Mouse (Mus musculus) yolk sac, embryonic 10.5 days (tissue): ENCODE data around the gene Nrg4.
A peak's percentile ranks its signal among the peaks of the same experiment; 100 is the strongest.

Experiments
- DNase-seq: peaks from one replicate; pipeline ENCODE4 v3.0.0-alpha.2; 2017; ENCODE audit warnings: low spot score

Nrg4 gene

DNA sequence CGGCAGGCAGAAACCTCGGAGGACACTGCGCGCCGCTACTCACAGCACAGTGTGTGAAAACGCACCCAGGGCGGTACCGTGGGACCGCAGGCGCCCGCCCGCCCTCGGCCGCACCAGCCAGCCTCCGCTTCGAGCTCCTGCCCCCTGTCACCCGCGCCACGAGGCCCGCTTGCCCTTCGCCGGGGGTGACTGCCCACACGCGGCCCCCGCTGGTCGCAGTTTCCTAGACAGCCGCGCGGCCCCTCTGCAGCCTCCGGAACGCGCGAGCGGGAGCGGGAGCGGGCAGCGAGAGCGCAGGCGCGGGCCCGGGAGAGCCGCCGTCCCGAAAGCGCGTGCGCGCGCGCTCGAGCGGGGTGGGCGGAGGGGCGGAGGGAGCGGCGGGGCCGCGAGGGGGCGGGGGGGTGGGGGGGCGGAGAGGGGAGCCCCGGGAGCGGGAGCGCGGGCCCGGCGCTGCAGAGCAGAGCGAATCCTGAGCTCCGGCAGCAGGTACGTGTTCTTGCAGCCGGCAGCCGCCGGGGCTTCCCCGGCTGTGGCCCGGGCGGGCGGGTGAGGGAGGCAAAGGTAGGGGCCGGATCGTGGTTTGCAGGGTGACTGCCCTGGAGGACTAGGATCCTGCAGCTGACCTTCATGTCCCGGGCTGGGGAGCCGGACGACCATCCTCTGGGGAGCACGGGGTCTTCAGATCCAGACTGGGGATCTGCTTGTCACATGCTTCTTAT is at the start of gene Nrg4, which contains the start of gene Tmem266:
Gene Nrg4, minus strand, starts transcription at position 330 of the 719 bp plus-strand sequence.
Gene Tmem266, plus strand, starts transcription at position 399 of the 719 bp plus-strand sequence.
- peak; percentile 78 for DNase-seq

DNA sequence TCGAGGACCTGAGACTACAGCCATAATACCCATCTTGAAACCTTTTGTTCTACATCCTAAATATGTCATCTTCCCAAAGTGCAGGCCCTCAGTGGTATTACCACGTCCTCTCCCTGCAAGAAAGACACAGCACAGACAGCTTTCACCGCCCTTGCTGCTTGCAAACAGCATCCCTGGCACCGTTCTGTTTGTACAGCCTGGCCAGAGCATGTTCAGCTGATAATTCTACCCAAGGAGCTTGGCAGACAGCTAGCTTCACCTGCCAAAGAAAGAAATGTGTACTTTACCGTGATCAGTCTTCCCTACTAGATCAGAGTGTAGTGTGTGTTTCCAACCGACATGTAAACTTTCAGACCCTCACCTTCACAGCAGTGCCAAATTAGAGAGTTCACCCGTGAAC is 45.3 kb upstream of the Nrg4 start:
- DNase-seq, result no peak

DNA sequence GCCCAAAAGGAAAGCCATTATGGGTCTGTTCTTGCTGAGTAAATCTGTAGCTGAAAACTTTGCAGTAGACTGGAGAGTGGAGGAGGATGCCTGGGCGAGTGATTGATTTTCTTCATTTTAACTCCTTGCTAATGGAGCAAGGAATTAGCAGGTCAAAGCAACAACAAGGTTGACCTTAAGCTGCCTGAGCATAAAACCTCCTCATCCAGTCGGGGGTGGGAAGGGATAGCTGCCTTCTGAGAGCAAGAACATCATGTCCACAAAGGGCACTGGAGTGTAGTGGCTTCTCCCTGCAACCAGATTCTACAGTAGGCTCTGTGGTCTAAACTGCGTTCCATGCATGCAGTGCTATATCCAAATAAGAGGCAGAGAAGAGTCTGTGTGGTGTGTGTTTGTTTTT is 41.4 kb upstream of the Nrg4 start:
- DNase-seq, result no peak

DNA sequence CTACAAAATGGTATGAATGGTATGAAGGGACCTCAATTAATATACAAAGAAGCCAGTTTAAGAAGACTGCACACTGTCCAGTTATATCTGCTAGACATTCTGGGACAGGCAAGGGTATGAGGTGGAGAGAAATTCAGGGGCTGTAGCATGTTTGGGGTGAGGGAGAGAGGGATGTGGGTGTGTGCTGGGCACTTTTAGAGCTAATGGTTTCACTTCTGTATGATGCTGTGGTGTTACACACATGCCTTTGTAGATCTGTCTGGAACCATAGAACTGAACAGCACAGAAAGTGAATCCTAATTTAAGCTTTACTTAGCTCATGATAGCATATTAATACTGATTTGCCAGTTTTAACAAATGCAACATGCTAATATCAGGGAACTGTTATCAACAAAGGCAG is 37.1 kb upstream of the Nrg4 start:
- no peak for DNase-seq

DNA sequence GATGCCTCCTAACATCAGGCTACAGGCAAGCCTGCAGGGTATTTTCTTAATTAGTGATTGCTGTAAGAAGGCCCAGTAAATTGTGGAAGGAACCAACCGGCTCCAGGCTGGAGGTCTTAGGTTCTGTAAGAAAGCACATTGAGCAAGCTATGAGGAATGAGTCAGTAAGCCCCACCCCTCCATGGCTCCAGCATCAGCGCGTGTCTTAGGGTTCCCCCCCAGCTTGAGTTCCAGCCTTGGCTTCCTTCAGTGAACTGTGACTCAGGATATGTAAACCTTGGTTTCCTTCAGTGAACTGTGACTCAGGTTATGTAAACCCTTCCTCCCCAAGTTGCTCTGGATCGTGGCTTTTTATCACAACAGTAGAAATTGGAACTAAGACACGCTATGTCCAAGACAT is 35.3 kb upstream of the Nrg4 start:
- DNase-seq, result no peak

DNA sequence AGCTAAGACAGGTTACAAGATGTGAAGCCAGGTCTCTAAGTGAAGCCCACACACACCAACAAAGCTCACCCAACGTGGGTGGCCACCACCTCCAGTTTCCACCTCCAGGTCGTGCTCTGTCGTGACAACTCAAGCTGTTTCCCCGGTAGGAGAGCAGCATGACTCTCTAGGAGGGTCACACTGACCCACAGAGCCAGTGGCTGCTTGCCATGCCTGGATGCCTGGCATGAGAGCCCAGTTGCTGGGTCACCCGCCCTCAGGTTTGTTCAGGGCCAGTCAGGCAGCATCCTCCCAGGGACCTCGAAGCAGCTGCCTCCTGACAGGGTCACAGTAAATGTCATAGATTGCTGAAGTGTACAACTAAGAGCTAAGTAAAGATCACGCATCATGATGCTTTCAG is 34.2 kb upstream of the Nrg4 start:
- no peak for DNase-seq

DNA sequence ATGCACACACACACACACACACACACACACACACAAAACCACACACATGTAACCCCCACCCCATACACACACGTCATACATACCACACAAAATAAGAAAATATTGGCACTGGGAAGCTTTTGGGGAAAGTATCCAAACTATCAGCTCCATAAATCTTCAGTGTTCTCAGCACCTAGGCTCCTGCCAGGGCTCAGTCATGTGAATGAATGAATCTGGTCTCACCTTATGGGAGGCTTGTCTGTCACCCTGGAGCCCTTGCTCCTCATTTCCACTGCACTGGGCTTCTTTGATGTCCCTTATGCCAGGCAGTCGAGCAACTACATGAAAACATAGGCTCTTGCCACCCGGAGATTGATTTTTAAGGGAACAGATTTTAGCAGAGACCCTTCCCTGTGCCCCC is 33.7 kb upstream of the Nrg4 start:
- no peak for DNase-seq

DNA sequence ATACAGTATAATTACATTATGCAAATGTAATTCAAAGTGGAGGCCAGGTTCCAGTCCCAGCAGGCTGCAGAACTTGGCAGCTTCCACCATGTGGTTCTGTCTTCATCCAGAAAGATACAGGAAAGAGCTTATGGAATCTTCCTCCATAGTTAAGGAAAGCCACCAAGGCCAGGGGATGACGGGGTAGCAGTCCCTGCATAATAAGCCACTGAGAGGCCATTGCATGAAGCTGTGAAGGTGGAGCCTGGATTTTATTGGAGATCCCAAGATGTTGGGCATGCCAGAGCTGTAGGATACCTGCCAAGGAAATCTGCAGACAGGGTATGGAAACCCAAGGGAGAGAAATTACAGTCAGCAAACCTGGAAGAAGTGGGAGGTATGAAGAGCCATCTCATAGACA is 30.5 kb upstream of the Nrg4 start:
- no peak for DNase-seq

DNA sequence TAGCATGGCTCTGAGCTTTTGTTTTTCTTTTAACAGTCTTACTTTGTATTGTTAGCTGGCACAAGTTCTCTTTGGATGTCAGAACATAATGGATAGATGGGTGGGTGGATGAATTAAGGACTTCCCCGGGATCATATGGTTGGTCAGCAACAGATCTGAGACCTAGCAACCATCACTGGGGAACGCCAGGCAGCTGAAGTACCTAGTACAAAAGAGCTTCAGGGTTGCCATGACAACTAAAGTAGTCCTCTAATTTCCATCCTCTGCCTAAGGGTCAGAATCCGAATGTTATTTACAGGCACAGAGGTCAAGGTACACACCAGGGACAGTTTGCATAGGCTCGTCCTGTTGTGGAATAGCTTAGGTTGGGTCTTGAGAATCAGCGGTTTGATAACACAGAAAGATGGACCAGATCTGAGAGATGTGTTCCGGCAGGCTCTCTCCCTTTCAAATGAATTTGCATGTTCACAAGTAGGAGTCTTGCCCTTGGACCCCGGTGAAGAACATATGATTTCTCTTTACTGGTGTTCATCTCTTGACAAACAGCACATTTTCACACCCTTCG is 28.7 kb upstream of the Nrg4 start:
- no peak for DNase-seq

DNA sequence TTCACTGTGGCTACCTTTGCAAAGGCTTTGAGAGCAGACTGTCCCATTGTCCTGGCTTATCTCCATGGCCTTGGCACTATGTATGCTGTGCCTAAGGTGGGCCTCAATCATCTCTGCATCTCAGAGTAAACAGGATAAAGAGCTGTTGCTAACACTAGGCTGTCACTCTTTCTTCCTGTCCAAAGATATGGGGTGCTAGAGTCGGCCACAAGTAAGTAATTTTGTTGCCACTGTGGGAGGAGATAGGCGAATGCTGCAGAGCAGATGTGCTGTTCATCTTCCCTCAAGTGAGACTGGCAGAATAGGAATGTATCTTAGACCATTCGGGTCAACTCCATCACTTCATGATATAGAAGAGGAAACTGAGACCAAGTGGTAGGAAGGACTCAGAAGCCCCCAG is 28.0 kb upstream of the Nrg4 start:
- no peak for DNase-seq

DNA sequence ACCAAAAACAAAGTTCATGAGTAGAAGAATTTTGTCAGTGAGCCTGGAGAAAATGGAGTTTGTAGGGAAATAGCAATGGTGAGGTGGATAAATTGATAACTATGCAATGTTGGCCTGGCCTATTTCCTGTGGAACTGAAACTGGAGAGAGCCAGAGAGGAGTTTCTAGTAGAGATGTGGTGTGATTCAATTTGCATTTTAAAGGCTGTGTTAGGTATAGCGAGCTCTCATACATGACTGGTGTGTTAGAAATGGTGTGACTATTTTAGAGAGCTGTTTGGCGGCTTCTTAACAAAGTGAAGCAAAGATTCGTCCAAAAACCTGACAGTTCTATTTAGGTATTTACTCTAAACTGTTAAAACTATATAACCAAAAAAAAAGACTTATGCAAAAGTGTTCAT is 22.0 kb upstream of the Nrg4 start:
- DNase-seq, result no peak

DNA sequence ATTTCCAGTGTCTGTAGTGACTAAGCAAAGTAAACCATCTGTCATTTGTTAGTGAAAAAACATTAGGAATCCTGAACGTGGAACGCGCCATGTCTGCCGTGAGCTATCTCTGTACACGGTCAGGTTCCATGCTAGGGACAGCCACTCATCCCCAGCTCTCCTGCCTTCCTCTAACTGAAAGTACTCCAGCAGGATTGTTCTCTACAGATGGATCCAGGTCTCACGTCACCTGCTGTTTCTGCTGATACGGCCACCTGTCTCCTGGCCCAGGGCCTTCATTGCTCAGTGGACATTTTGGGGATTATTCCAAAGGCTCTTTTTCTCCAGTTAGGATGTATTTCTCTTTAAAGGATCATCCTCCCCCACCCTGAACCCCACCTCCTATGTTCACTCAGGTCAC is 18.7 kb upstream of the Nrg4 start:
- DNase-seq, result no peak

DNA sequence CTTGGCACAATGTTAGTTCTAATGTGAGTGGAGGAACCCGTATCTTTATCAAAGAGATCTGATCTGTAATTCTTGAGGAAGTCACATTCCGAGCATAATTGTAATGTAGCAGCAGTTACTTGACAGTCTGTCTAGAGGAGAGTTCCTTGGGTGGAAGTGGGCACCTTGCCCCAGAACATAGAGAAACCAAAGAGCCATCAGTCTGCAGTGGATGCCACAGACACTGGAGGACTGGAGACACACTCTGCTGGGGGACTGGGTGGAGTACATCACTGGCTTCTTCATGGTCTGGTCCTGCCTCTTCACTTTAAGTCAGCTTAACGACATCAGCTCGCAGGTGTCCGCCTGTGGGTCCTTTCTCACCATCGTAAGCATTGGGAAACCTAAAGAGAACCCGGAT is 17.5 kb upstream of the Nrg4 start:
- no peak for DNase-seq

DNA sequence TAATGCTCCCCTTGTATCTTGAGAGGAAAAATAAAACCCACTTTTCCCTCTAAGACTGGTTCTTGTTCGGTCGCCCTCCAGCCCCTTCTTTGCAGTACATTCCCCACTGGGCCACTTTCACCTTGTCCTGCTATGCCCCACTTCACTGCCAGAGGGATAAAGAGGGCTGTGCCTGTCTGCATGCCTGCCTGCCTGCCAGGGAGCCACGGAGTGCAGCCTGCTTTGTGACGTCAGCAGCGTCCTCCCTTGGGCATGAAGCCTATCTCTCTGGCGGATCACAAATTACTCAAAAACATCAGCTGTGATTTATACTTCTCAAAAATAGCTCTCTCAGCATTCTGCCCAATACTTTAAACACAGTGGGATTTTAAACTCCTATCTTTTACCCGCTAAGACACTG is 6.3 kb upstream of the Nrg4 start:
- DNase-seq, result no peak

DNA sequence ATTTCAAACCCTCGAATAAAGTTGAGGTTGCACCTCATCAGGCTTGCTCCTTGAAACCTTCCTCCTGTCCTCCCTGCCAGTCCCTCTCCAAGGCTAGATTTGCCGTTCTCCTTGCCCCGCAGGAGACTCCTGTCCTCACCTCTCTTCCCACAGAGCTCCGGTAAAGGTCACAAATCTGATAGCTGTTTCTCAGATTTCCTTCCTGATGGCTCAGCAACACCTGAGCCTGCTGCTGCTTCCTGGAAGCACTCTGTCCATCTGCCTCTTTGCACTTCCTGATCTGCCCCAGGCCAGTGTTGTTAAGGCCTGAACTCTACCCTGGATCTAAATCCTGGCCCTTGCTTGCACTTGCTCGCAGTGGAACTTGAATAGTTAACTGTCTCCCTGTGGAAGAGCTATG is 5.8 kb upstream of the Nrg4 start:
- DNase-seq, result no peak

DNA sequence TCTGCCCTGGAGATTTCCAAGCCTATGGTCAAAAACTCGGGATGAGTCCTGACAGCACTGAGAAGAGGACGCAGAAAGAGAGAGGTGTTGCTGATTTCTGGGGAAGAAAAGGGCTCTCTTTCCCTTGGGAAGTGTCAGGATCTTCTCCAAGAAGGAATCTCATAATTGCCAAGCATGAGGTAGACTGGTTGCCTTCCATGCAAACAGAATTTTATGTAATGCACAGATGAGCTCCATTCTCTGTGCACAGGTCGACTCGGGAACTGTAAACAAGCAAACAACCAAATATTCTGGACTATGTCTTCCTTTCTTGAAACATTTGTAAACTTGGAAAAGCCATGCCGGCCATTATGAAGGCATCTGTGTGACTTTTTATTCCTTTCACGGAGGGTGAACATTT is 2.8 kb upstream of the Nrg4 start:
- DNase-seq, result no peak

DNA sequence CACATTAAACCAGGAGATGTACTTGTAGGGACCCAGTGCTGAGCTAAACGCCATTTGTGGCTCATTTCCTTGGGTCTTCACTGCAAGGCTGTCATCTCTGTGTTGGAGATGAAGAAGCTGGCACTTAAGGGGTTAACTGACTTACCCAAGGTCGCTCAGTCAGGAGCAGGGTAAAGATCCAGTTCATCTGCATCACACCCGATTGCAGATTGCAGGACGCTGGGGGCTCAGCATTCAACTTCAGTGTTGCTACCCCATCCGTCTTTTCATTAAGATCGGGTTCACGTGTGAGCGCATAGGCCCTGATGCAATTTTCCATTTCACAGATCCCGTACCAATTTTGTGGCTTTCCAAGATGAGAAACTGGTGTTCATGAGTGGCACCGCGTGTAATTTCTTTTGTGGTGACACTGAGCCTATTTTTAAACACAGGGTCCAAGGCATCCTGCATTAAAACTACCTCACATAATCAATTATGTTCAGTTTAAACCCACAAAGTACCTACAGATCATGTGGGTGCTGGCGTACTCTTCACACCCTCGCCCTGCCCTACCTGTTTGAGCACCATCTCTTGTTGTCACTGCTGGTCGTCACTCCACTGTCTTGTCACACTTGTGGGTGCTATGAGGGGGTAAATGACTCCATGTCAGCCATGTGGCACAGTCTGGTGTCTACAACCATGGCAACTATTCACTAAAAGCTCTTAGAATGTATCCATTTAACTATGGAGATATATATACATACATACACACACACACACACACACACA is 1.7 kb upstream of the Nrg4 start:
- no peak for DNase-seq

DNA sequence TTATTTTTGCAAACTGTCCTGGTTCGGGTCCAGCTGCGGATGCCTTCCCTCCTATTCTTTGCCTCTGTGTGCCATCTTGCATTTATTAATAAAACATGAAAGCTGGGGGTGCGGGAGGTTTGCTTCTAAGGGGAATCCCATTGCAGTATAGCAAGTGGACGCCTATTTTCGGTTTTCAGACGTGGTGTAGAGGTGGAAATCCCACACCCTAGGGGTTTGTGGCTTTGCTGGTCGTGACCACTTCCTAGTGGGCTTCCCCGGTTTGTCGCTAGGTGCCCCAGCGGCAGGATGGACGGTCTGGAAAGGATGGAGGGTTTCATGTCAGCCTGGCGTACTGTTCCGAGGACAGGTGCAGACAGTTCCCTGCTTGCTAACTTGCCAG is 581 bp upstream of the Nrg4 start:
- DNase-seq, result no peak

DNA sequence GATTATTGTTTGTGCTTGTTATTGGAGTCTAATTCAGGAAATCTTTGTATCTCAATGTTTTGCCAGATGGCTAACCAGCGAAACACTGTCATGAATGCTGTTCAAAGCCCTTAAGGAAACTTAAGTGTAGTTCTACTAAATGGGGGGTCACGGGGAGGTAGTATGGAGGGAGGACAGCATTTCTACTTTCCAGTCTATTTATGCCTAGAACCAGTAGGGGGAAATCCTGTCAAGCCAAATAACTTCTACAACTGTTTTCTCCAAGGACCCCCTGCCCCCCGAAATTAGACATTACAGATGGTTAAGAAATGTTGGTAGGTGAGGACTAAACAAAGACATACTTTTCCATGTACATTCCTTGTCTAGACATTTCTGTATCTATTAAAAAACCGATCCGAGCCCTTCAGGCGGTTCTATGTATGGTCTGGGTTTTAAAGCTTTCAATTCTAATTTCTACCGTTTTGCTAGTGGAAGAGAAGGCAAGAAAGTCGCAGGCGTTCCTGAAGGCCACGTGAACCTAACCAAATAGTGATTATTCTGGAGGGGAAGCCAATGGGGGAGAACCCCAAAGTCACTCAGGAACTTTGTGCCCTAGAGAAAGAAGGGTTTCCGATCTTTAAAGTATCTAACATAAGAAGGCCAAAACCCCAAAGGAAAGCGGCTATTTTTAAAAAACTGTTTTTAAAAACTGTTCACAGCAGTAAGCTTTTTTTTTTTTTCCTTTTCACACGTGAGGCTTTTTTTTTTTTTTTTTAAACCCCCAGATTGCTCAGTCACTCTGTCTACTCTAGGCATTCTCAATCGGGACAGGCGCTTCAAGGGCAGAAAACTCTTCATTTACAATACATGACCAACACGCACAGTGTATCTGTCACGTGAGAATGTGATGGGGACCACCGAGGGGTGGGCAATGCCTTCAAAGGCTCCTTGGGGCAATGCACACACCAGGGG is 805 bp downstream of the Nrg4 start:
- DNase-seq, result no peak

DNA sequence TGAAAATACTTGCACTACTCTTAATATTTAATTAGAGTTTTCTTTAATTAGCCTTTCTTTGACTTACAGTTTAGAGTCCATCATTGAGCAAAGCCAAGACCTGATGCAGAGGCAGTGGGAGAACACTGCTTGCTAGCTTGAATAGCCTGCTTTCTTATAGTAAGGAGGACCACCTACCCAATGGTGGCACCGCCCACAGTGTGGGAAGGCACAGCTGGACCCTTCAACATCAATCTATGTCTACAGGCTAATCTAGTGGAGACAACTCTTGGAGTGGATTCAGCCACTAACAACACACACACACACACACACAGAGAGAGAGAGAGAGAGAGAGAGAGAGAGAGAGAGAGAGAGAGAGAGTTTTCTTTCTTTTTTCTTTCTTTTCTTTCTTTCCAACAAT is 1.6 kb downstream of the Nrg4 start:
- DNase-seq, result no peak

DNA sequence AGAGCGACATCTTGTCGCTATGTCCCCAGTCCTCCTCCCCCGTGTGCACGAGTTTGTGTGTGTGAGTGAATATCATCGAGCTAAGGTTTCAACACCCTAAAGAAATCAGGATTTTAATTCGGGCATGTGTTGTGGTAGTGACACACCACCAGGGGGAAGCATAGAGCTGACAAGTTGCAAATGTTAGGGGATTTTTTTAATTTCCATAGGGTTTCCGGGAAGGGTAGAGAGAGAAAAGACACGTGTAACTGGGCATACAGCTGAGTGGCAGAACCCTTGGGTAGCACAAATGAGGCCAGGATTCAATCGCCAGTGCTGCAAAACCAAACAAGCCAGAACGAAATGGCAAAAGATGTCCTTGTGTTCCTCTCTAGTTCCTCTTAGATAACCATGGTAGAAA is 2.1 kb downstream of the Nrg4 start:
- DNase-seq, result no peak

DNA sequence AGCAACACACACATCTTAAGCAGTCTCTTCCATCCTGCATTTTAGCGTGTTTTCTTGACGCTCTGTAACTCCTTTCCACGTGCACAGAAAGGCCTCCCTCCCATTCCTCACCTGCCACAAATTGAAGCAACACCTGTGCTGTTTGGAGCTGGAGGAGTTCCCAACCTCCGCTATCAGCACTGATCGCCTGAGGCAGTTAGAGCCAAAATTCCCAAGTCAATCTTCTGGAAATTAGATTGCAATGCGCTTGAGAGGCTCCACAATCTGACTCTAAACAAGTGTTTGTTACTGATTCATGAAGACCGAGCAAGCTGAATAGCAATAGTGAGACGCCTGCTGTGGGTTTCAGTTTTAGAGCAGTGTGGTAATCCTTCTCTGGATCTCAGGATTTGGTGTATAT is 2.6 kb downstream of the Nrg4 start:
- DNase-seq, result no peak
